Mouse (Mus musculus): ENCODE data around the gene Cdk12. TPM values are rescaled to one million over a fixed set of nuclear protein-coding genes. Genes with fewer than 3 reads are reported as not detected.
A peak's percentile ranks its signal among the peaks of the same experiment; 100 is the strongest.

The Cdk12 gene
- polyA plus RNA-seq, 1 experiment from 2014 or later, result 10.0 TPM

DNA sequence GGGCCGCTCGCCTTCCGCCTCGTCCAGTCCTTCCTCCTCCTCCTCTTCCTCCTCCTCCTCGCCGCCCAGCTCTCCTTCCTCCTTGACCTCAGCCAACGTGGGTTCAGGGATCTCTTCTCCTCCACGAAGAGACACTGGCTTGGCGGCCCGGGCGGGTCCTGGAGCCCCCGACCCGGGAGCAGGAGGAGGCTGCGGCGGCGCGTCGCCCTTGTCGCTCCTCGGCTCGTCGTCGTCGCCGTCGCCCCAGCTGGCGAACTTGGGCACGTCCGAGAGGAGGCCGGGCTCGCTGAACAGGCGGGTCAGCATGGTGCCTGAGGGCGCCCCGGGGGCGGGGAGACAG is 125.1 kb downstream of the Cdk12 start:
- ATAC-seq (ENCODE audit: borderline replicate concordance, extremely low read depth, low FRiP score, low TSS enrichment), result no peak
- no peaks in the 10 kb centered on the region for H3K36me3 ChIP-seq
- H3K4me3 ChIP-seq, result peak overlapping the region; percentile 23
- peaks cover 19% of the 10 kb centered on the region for H3K4me1 ChIP-seq
- WGBS, result 0% methylated on average over 35 of the region's 35 CpGs
- H3K4me2 ChIP-seq, result peak overlapping the region; percentile 44
- H3K9me3 ChIP-seq, result no peaks in the 10 kb centered on the region
- H3K27ac ChIP-seq, result no peak overlapping the region
- no peak overlapping the region for H3K9ac ChIP-seq
- H3K27me3 ChIP-seq, result peaks cover 100% of the 10 kb centered on the region

Small RNAs within 50 kb of the gene (microRNA-seq; reads per million reads assigned to microRNA genes)
- gene Gm27399 (not detected), gene Mir5119 (not detected)

Other genes starting within 250 kb of the Cdk12 start
- 0.89 and 1.3 TPM in 2 replicates for gene Plxdc1, start 216.6 kb upstream of the Cdk12 start, polyA plus RNA-seq (2015; fragmentation: Nextera tagmentation; extraction: Ambion mirVana)
- 6.8 and 9.0 TPM in 2 replicates for gene Arl5c, start 206.9 kb upstream of the Cdk12 start, polyA plus RNA-seq (2015; fragmentation: Nextera tagmentation; extraction: Ambion mirVana)
- gene Cacnb1, start 180.0 kb upstream of the Cdk12 start, polyA plus RNA-seq (2015; fragmentation: Nextera tagmentation; extraction: Ambion mirVana), result 4.9 and 5.2 TPM in 2 replicates
- gene Rpl19, start 176.3 kb upstream of the Cdk12 start, polyA plus RNA-seq (2015; fragmentation: Nextera tagmentation; extraction: Ambion mirVana), result 1,039 and 1,081 TPM in 2 replicates
- 0.06 and 0.16 TPM in 2 replicates for gene Stac2, start 149.6 kb upstream of the Cdk12 start, polyA plus RNA-seq (2015; fragmentation: Nextera tagmentation; extraction: Ambion mirVana)
- gene Fbxl20, start 52.7 kb upstream of the Cdk12 start, polyA plus RNA-seq (2015; fragmentation: Nextera tagmentation; extraction: Ambion mirVana), result 14.0 and 17.6 TPM in 2 replicates
- gene Med1, start 9.8 kb upstream of the Cdk12 start, polyA plus RNA-seq (2015; fragmentation: Nextera tagmentation; extraction: Ambion mirVana), result 57.8 and 60.8 TPM in 2 replicates
- 0.05 TPM in 1 of 2 replicates, not detected in the other for gene Neurod2, start 126.6 kb downstream of the Cdk12 start, polyA plus RNA-seq (2015; fragmentation: Nextera tagmentation; extraction: Ambion mirVana)
- 3.5 and 5.5 TPM in 2 replicates for gene Ppp1r1b, start 145.3 kb downstream of the Cdk12 start, polyA plus RNA-seq (2015; fragmentation: Nextera tagmentation; extraction: Ambion mirVana)
- gene Stard3, start 155.3 kb downstream of the Cdk12 start, polyA plus RNA-seq (2015; fragmentation: Nextera tagmentation; extraction: Ambion mirVana), result 45.2 and 52.5 TPM in 2 replicates
- 5.1 and 7.5 TPM in 2 replicates for gene Tcap, start 180.8 kb downstream of the Cdk12 start, polyA plus RNA-seq (2015; fragmentation: Nextera tagmentation; extraction: Ambion mirVana)
- 0.12 TPM in 1 of 2 replicates, not detected in the other for gene Pnmt, start 183.4 kb downstream of the Cdk12 start, polyA plus RNA-seq (2015; fragmentation: Nextera tagmentation; extraction: Ambion mirVana)
- 13.0 and 14.7 TPM in 2 replicates for gene Pgap3, start 197.4 kb downstream of the Cdk12 start, polyA plus RNA-seq (2015; fragmentation: Nextera tagmentation; extraction: Ambion mirVana)
- 37.2 and 39.4 TPM in 2 replicates for gene Erbb2, start 209.4 kb downstream of the Cdk12 start, polyA plus RNA-seq (2015; fragmentation: Nextera tagmentation; extraction: Ambion mirVana)
- 76.8 and 78.0 TPM in 2 replicates for gene Mien1, start 235.9 kb downstream of the Cdk12 start, polyA plus RNA-seq (2015; fragmentation: Nextera tagmentation; extraction: Ambion mirVana)
- gene Grb7, start 243.3 kb downstream of the Cdk12 start, polyA plus RNA-seq (2015; fragmentation: Nextera tagmentation; extraction: Ambion mirVana), result 45.3 and 49.6 TPM in 2 replicates

Measured in lung, embryonic 15.5 days (tissue).